Mouse (Mus musculus) C2C12 (cell line): Measurements from ENCODE around the gene Npc1l1. TPM values are rescaled to one million over a fixed set of nuclear protein-coding genes. Genes with fewer than 3 reads are reported as not detected.

Experiments used
- H3K27me3 ChIP-seq: one replicate; pipeline ENCODE4 v1.6.1; 2011; ENCODE audit not compliant: control insufficient read depth, insufficient read depth, insufficient read length
- H3K36me3 ChIP-seq: one replicate; pipeline ENCODE4 v1.6.1; 2011; ENCODE audit not compliant: control insufficient read depth, insufficient read depth
- H3K4me3 ChIP-seq: one replicate; pipeline ENCODE4 v1.5.1; 2011; ENCODE audit warnings: mild to moderate bottlenecking, control low read depth; ENCODE audit not compliant: poor library complexity, insufficient read depth, severe bottlenecking
- H3K79me2 ChIP-seq: one replicate; pipeline ENCODE4 v1.6.1; 2011; ENCODE audit not compliant: control insufficient read depth, insufficient read depth
- H3K79me3 ChIP-seq: one replicate; pipeline ENCODE4 v1.6.1; 2011; ENCODE audit warnings: low read depth, control low read depth
- H3ac ChIP-seq: one replicate; pipeline ENCODE3; 2011; ENCODE audit warnings: low read depth; ENCODE audit not compliant: control insufficient read depth, insufficient read length
- CEBPB ChIP-seq: IDR thresholded peaks from one replicate; pipeline ENCODE4 v1.6.1; 2011; ENCODE audit warnings: low read depth, mild to moderate bottlenecking, control low read depth, moderate library complexity
- CTCF ChIP-seq: IDR thresholded peaks from one replicate; pipeline ENCODE4 v1.5.1; 2011; ENCODE audit not compliant: control insufficient read depth, insufficient read depth, insufficient read length
- FOSL1 ChIP-seq: IDR thresholded peaks from one replicate; pipeline ENCODE4 v1.8.0; 2011; ENCODE audit warnings: mild to moderate bottlenecking, low read length; ENCODE audit not compliant: poor library complexity, insufficient read depth, severe bottlenecking
- MAX ChIP-seq: IDR thresholded peaks from one replicate; pipeline ENCODE4 v1.6.1; 2011; ENCODE audit warnings: mild to moderate bottlenecking, control low read depth
- MYOD1 ChIP-seq: IDR thresholded peaks from one replicate; pipeline ENCODE4 v1.6.1; 2011; ENCODE audit warnings: low read depth; ENCODE audit not compliant: control insufficient read depth, insufficient read length
- MYOG ChIP-seq: IDR thresholded peaks from one replicate; pipeline ENCODE4 v1.6.1; 2011; ENCODE audit not compliant: control insufficient read depth, insufficient read length; ENCODE audit errors: extremely low read depth
- USF1 ChIP-seq: IDR thresholded peaks from one replicate; pipeline ENCODE4 v1.6.1; 2011; ENCODE audit warnings: low read depth, mild to moderate bottlenecking, control low read depth, moderate library complexity
- polyA plus RNA-seq: library from polyadenylated mRNA; unstranded; fragments of >200 nt; fragmentation: generic; extraction: Trizol; gene quantifications from one replicate; pipeline ENCODE4 v1.2.1, GENCODE M21; 2012; ENCODE audit warnings: missing spikeins

Npc1l1 gene
- polyA plus RNA-seq, 1 experiment, result 0.01 TPM

DNA sequence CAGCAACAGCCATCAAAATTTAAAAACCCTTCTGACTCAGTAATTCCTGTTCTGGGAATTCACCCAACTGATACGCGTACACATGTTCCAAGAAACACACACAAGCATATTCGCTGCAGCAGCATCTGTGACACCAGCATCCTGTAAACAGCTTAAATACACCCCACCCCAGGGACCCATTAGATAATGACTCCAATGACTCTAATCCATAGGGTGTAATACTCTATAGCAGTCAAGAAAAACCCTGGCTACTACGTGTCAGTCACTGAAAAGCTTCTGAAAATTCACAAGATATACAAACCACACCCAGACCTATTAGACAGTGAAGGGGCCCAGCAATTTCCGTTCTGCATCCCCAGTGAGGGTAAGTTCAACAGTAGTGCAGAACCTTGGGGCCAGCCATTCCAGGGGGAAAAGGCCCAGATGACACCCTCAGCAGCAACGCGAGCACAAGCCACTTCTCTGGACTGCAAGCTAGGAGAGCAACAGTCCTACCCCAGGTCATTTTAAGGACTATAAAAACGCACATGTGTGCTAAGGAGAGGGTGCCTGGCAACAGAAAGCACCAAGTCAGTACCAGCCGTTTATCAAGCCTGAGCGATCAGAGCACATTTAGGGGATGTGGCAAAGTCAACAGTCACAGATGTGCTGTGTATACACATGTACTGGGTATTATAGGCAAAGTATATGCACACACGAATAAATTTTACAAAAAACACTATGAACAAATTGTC is 45.6 kb downstream of the Npc1l1 start:
- H3K4me3 ChIP-seq, result no peak overlapping the region
- H3K27me3 ChIP-seq, result no peaks in the 10 kb centered on the region
- peaks cover 80% of the 10 kb centered on the region for H3K79me3 ChIP-seq
- H3K79me2 ChIP-seq, result peaks cover 96% of the 10 kb centered on the region
- H3ac ChIP-seq, result no peak overlapping the region
- peaks cover 27% of the 10 kb centered on the region for H3K36me3 ChIP-seq
- TF ChIP-seq CEBPB (no peak), CTCF (no peak), MYOD1 (no peak), FOSL1 (no peak), USF1 (no peak), MAX (no peak), MYOG (no peak)

DNA sequence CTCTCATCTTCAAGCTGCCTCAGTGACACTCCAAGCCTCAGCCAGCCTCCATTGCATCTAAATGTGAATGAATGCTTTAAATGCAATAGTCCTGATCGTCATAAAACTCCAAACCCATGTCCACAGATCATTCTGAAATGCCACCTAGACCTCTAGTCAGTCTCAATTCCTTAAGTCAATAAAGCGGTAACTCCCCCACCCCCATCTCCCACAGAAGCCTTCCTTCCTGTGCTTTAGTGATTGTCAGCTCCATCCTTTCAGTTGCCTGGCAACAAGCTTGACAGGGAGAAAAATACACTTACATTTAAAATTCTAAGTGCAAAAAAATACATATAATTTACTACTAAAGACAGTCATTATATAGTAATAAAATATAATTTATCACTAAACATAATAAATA is 46.7 kb downstream of the Npc1l1 start:
- Histone ChIP-seq H3K79me2 (peaks cover 96% of the 10 kb centered on the region), H3K79me3 (peaks cover 82% of the 10 kb centered on the region), H3K27me3 (no peaks in the 10 kb centered on the region), H3K36me3 (peaks cover 22% of the 10 kb centered on the region), H3ac (no peak overlapping the region), H3K4me3 (no peak overlapping the region)
- no peak for TF ChIP-seq MAX
- TF ChIP-seq CEBPB, result no peak
- no peak for TF ChIP-seq CTCF
- no peak for TF ChIP-seq FOSL1
- no peak for TF ChIP-seq USF1
- no peak for TF ChIP-seq MYOD1
- TF ChIP-seq MYOG, result no peak

DNA sequence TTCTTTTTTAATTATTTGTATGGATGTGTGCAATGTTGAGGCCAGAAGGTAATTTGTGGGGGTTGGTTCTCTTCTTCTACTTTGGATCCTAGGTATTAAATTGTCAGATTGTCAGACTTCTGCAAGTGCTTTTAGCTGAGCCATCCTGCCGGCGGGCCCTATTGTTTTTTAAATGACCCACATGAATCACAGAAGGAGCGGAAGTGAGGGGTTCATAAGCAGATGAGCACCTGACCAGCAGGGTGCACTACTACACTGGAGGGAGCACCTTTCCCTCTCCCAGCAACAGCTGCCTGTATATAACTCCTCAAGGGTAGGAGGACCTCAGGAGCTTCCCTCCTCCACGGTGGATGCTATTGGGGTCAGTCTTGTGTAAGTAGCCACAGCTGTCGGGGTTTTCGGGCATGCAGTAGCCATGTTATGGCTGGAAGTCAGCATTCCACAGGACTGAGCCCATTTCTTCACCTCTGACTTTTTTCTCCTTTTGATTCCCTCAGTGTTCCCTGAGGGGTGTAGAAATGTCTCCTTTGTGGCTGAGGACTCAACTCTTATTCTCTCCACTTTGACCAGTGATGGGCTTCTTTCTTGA is 49.0 kb downstream of the Npc1l1 start:
- TF ChIP-seq CEBPB (no peak), MYOG (no peak), MYOD1 (no peak), USF1 (no peak), FOSL1 (no peak), CTCF (no peak), MAX (no peak)
- peaks cover 88% of the 10 kb centered on the region for H3K79me3 ChIP-seq
- peaks cover 4% of the 10 kb centered on the region for H3K36me3 ChIP-seq
- H3ac ChIP-seq, result no peak overlapping the region
- no peak overlapping the region for H3K4me3 ChIP-seq
- peaks cover 99% of the 10 kb centered on the region for H3K79me2 ChIP-seq
- no peaks in the 10 kb centered on the region for H3K27me3 ChIP-seq

DNA sequence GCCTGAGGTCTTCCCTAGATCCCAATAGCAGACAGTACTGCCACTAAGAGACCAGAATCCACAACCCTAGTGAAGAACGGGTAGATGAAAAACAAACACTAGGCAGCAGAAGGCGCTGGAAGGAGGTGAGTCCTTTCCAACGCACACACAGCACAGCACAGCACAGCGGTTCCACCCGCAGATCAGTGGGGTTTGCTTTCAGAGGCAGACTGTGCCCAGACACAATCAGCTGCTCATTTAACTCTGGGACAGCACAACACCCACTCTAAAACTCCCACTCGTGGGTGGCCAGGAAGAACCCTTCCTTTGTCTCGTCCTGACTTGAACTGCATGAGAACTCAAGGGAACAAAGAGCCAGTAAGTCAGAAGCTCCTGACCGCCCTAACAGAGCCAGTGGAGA is 50.7 kb downstream of the Npc1l1 start:
- H3K79me3 ChIP-seq, result peaks cover 81% of the 10 kb centered on the region
- H3K4me3 ChIP-seq, result no peak overlapping the region
- H3K36me3 ChIP-seq, result no peaks in the 10 kb centered on the region
- TF ChIP-seq CTCF (no peak), CEBPB (no peak), FOSL1 (no peak), USF1 (no peak), MYOG (no peak), MYOD1 (no peak), MAX (no peak)
- peaks cover 98% of the 10 kb centered on the region for H3K79me2 ChIP-seq
- no peak overlapping the region for H3ac ChIP-seq
- no peaks in the 10 kb centered on the region for H3K27me3 ChIP-seq

DNA sequence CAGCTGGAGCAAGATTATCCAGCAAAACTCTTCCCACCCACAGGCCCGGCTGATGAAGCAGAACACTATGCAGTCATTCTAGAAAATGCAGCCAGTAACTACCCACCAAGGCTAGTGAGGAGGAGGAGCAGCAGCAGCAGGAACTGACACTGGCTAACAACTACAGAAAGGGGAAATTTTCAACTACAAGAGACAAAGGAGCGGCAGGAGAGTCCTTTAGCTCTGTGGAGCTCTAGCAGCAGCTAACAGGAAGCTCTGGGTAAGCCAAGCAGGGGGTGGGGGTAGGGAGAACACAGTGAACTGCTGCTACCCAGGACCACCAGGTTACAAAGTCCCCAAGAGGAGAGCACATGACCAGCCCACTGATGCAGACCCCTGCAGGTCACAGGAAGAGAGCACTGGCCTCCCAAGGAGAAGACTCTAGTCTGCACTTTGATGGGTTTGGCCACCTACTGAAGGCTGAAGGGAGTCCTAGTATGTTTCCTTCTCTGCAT is 51.2 kb downstream of the Npc1l1 start:
- peaks cover 81% of the 10 kb centered on the region for H3K79me3 ChIP-seq
- no peak for TF ChIP-seq CTCF
- no peak for TF ChIP-seq FOSL1
- no peak for TF ChIP-seq CEBPB
- no peaks in the 10 kb centered on the region for H3K27me3 ChIP-seq
- H3K4me3 ChIP-seq, result no peak overlapping the region
- no peak overlapping the region for H3ac ChIP-seq
- no peaks in the 10 kb centered on the region for H3K36me3 ChIP-seq
- H3K79me2 ChIP-seq, result peaks cover 98% of the 10 kb centered on the region
